Mouse (Mus musculus): Measurements from ENCODE around the gene Rrn3.
"Not testable (repeated sequence)": the region's sequence is repeated elsewhere in the genome, so short reads cannot be mapped to it uniquely, and the experiment has no call there.

Gene Rrn3

GRCm38 (mm10) chr16:13793441-13793840, 12.9 kb downstream of the Rrn3 start:
- DNase-seq = not testable (repeated sequence)

DNA sequence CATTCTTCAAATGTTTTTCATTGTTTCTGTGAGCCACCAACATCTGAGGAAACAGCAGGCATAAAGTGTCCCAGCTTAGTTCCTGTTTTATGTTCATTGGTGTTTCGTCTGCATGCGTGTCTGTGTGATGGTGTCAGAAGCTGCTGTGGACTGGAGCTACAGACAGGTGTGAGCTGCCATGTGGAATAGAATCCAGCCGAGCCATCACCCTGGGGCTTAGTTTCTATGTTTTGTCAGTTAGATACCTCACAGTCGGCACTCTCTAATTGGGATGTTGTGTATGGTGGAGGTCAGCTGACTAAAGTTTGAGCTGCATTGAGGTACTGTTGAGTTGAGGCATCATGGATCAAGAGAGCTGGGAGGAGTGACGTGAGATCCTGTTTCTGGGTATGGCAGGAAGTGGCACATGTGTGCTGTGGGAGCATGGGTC, 16.3 kb downstream of the Rrn3 start:
- DNase-seq = no peak

DNA sequence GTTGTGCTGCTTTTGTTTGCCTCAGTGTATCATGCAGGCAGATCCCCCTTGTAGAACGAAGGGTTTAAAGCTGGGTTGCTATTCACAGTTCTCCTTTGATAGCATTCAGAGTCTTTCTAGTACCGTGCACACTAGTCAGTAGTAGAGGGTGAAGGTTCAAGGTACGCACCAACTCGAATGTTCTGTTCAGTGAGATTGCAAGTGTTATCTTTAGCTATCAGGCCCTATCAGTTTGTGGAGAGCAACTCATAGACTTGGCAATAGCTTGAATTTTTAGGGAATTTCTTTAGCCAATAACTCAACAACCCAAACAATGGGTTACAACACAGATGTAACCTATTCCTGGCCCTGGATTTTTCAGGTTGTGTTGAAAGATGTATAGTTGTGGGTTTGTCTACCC, 20.7 kb downstream of the Rrn3 start:
- no peak for DNase-seq

GRCm38 (mm10) chr16:13804666-13805065, 24.2 kb downstream of the Rrn3 start:
- DNase-seq = peak in 1 of 2 experiments; percentile 17

- DNase-seq = no peak
These were observed 27.1 kb downstream of the Rrn3 start for GRCm38 (mm10) chr16:13807616-13808015.

GRCm38 (mm10) chr16:13808410-13808809, 27.9 kb downstream of the Rrn3 start:
- no peak for DNase-seq

DNA sequence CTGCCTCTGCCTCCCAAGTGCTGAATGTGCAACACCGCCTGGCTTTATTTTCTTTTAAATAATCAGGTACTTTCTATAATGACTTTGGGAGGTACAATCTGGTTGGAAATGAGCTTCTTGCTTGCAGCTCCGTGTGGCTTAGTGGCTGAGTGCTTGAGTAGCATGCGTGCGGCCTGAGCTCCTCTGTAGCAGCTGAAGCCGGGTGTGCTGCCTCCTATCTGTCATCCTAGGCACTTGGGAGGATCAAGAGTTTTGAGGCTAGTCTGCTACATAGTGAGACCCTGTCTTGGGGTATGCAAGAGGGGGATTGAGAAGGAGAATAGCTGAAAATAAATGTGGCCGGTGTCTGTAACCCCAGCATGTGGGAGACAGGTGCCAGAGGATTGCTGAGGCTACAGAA, 31.6 kb downstream of the Rrn3 start:
- no peak for DNase-seq

- DNase-seq = no peak
These were observed 32.7 kb downstream of the Rrn3 start for GRCm38 (mm10) chr16:13813200-13813599.

DNA sequence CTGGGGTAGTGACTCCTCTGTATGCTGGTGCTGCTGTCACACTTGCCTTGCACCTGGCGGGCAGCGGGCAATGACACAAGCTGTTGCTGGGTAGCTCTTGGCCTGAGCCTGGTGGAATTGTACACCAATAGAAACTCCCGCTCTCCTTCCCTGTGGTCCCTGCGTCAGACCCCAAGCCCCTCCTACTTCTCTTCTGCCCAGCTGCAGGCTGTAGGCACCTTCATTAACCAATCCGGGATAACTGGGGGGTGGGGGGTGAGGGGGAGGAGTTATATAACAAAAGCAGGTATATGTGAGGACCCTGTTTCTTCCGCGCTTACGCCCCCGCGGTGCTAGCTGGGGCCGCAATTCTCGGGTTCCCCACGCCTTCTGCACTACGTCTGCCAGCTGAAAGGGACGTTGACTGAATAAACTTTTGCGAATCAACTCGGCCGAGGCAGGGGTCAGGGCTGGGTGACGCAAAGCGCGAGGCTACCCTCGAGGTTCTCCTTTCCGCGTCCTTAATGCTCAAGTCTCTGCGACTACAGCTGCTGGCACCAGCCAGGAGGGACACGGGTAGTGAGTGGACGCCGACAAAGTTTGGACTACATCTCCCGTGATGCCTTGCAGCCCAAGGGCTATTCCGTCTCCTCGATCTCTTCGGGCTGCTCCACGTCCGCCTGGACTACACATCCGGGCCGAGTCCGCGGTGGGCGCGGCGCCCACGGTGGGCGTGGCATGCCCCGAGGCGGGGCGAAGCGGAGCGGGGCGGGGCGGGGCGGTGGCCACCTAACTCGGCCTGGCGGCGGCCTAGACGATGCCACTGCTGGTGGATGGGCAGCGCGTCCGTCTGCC, 38.3 kb downstream of the Rrn3 start, which contains the start of gene Ntan1:
TSS of gene Ntan1 (plus strand) at position 286 of the 834 bp plus-strand sequence.
- peak; percentile 98 to 99 for DNase-seq

GRCm38 (mm10) chr16:13819394-13819743, 38.9 kb downstream of the Rrn3 start:
- no peak for DNase-seq

DNA sequence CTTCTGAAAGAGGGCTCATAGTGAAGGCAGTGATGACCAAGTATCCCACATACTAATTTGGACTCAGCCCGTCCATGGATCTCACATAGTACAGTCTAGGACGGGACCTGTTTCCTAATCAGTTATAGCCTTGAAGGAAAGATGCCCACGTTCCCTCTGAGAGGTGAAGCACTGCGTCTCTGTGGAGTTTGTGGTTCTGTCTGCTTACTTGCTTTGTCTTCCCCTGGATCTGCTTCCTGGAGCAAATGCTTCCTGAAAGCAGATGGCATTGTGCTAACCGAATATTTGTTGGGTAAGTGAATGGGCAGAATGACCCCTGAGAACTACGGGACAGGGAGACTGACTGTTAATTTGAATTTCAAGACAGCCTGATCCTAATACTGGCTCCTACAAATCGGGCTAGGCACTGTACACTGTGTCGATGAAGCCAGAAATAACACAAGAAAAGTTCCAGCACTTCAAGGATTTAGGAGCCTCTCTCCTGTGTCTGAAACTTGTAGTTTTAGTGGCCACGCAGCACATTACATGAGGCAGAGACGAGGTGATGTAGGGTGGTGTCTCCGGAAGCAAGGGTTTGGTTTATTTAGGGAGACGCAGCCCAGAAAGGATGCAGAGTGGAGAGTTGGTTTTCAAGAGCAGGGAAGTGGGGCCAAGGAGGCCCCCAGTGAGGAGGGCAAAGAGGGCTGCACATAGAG, 39.4 kb downstream of the Rrn3 start:
- DNase-seq = no peak

GRCm38 (mm10) chr16:13820771-13821170, 40.3 kb downstream of the Rrn3 start:
- DNase-seq = no peak

- DNase-seq = no peak
These were observed 45.4 kb downstream of the Rrn3 start for GRCm38 (mm10) chr16:13825781-13826490.

DNA sequence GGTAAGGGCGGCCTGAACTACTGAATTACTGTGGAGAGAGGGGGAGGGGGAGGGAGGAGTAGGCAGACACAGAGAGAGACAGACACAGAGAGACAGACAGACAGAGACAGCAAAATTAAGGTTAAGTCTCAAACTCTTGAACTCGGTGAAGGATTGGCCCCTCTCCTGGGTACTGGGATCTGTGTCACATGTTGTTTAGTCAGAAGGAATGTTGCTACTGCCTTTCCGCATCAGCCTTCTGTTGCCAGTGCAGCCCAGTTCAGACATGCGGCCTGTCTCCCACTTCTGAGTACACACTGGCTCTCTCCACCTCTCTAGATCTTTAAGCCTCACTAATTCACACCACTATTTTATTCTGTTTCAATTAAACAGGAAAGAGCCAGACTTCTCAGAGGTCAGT, 46.0 kb downstream of the Rrn3 start:
- DNase-seq = no peak

DNA sequence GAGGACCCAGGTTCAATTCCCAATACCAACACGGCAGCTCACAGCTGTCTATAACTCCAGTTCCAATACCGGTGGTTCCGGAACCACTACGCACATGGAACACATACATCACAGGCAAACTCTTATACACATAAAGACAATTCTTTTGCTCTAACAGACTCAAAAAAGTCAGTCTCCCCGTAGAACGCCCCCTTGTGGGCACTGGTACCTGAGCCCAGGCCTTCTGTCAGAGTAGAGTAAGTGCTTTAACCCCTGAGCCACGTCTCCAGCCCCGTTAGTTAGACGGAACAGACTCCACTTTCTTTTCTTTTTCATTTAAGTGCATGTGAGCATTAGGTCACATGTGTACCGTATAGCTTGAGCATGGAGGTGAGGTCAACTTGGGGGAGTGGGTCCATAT, 49.9 kb downstream of the Rrn3 start:
- no peak for DNase-seq

DNA sequence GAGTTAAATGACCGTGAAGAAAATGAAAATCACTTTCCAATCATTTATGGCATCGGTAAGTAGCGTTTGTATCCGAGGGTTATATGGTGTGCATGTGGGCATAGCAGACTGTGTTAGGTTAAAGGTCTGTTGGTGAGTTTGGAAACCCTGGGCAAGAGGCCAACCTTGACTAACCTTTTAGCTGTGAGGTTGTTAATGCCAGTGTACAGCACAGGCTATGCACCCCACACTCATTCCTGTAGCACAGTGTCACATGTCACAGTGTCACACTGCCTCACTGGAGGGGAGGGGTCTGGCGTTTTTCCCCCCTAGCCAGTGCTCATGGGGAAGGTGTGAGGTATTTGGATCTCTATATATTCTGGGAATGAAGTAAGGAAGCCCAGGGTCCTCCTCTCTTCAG, 51.1 kb downstream of the Rrn3 start:
- no peak for DNase-seq

DNA sequence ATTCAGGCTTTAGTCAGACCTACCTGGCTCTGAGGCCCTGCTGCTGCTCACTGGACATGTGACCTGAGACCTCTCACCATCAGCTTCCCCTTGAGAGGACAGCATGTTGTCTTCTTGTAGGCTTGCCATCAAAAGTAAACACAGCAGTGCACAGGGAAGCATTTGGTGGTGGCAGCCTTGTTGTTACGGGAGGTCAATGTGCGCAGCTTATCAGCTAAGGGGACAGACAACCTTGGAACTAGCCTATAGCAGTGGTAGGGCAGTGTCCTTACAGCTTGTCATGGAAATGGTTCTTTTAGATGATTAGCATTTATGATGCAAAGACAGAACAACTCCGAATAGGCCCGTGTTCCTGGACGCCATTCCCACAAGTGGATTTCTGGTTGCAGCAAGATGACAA, 53.9 kb downstream of the Rrn3 start:
- DNase-seq = no peak

DNA sequence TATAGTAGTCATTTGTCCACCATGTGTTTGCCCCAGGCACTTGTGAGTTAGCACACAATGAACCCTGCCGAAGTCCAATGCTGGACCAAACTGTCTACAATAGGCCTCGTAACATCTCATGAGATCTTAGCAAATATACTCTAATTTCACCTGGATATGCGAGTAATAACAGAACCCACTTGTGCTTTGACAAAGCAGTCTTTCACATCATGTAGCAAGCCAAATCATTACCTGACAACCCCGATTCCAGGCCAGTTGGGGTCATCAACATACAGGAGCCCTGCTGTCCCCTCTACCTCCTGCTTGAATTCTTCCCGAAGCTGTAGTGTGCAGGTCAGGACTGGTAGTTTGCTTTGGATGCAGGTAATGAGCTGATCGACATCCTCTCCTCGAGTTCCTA, 59.5 kb downstream of the Rrn3 start:
- no peak for DNase-seq

- DNase-seq = no peak
These were observed 60.4 kb downstream of the Rrn3 start for GRCm38 (mm10) chr16:13840956-13841355.

DNA sequence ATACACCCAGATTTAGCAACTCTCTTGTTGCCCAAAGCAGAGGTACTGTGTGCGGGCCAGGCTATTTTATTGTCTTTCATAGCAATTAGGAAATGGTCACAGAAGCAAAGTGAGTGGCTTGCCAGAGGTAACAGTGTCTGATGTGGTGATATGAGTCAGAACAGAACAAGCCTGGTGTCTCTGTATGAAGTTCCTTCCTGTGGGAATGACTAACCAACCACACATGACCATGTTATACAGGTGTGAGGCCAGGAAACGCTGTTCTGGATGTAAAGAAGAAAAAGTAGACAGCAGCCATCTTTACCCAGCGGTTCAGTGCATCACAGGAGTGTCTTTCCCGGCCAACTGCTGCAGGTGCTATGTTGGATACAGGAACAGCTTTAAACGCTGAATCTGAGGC, 64.5 kb downstream of the Rrn3 start:
- DNase-seq = no peak

- no peak for DNase-seq
These were observed 66.2 kb downstream of the Rrn3 start for GRCm38 (mm10) chr16:13846675-13847074.

GRCm38 (mm10) chr16:13848310-13848709, 67.8 kb downstream of the Rrn3 start:
- DNase-seq = no peak

DNA sequence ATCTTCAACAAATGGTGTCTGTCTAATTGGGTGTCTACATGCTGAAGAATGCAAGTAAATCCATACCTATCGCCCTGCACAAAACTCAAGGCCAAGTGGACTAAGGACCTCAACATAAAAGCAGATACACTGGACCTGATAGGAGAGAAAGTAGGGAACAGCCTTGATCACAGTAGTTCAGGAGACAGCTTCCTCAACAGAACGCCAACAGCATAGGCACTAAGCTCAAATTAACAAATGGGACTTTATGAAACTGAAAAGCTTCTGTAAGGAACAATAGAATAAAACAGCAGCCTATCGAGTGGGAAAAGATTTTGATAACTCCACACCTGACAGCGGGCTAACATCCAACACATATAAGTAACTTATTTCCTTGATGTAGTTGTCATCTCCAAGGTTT, 70.9 kb downstream of the Rrn3 start:
- DNase-seq = no peak

GRCm38 (mm10) chr16:13853886-13854285, 73.4 kb downstream of the Rrn3 start:
- DNase-seq = no peak
